Mouse (Mus musculus) urinary bladder, adult 2 months (tissue): ENCODE data around the gene Nhlh1. TPM values are rescaled to one million over a fixed set of nuclear protein-coding genes. Genes with fewer than 3 reads are reported as not detected.

ENCODE experiments used
- DNase-seq: peaks from one replicate; pipeline ENCODE4 v3.0.0; 2022; ENCODE audit warnings: low spot score
- polyA plus RNA-seq: library from polyadenylated mRNA; depleted of rRNA; stranded (reverse); fragments of >200 nt; gene quantifications from 2 replicates; pipeline ENCODE4 v1.2.3, GENCODE M21; 2012; rRNA removed

Gene Nhlh1
- polyA plus RNA-seq, 1 experiment, result not detected

DNA sequence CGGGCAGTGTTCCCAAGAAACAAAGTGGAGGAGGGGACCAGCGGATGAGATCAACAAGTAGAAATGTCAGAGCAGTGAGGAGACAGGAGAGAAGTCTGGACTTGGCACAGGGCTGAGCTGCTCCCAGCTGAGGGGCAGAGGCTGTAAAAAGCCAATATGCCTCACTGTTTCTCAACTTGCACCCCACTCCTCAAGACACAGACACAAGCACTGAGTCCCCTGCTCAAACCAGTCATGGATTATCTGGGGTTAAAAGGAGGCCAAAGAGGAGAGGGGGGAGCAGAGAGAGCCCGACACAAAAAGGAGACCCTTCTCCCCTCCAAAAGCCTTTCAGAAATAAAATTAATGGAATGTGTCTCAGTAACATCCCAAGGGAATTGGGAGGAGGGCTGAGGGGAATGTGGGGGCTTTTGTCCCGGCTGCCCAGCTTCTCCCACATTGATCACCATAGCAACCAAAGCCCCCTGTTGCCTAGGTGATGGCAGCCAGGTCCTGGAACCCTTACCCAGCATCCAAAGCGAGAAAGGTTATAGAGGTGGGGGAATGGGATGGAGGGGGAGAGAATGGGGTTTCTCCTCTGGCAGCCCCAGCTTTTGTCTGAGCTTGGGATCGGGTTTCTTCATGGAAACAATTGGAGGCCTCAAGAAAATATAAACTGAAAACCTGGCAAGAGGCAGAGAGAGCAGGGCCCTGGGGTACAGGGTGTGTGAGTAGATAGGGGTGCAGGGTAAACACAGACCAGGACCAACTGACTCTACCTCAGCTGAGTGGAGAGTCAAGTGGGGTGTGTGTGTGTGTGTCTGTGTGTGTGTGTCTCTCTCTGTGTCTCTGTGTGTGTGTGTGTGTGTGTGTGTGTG, 40.5 kb downstream of the Nhlh1 start:
- DNase-seq, result no peak

DNA sequence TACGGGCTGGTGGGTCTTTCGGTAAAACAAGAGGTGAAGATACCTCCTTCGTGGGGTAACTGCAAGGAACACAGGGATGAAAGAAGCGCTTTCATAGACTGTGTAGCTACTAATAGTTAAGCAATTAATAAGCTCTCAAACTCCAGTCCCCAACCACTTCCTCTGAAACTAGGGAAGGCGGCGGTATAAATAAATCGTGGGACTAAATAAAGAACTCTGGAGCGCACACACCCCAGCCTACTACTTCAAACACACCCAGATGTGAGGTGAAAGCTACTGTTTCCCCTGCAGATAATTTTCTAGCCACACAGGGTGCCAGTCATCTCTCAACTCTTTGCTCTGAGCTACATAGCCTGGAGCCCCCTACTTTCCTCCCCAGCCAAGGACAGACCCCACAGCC, 41.3 kb downstream of the Nhlh1 start:
- no peak for DNase-seq

DNA sequence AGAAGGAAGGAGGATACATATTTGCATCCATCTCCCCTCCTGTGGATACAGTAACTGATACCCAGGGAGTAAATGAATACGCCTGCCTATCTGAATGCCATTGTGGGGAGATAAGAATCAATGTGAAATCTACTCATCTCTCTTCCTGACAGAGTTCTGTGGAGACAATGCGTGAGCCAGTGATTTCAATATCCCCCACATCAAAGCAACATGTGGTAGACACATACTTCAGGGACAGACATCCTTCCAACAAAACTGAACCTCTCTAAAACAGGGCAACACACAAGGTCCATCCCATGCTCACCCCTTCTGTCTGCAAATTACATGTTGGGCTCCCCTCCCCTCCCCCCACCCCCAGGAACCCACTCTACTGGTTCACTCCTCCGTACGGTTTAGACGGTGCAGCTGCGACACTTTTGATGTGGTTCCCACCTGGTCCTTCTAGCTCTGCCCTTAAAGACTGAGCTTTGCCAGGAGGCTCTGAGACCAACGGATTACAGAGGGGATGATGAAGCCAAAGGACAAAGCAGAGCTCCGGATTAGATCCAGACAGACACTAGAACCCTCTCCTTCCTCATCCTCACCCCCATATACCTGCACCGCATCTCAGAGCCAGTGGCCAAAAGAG, 41.9 kb downstream of the Nhlh1 start:
- DNase-seq, result no peak

DNA sequence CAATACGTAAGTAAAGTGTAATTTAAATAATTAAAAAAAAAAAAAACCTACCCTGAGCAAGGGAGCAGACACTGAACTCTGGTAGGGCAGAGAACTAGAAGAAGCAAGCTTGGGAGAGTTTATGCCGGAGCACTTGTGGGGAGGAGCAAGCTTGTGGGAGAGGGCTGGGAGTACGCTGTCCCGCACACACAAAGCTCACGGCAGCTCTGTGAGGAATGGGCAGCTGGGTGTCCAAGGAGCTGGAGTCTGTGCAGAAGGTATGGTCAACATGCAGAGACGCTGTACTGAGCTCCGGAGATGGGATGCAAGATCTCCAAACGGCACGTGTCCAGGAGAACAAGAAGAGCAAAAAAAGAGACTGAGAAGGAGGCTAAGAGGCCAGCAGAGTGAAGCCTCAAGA, 42.6 kb downstream of the Nhlh1 start:
- DNase-seq, result no peak

DNA sequence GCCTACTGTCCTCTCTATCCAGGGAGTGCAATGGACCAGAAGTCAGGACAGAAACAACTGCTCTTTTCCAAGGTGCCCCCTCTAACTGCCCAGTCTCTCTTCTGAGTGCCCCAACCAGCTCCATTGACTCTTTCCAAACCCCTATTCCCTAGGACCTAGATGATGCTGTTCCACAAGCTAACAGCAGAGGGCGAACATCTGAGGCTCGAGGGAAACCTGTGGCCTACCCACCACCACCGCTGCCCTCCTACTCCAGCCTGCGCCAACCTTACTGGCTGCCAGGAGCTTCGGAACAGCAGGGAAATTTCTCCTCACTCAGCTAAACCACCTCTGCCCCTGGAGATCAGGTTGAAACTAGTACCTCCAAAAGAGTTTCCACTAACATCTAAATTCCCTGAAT, 45.3 kb downstream of the Nhlh1 start:
- peak; percentile 23 for DNase-seq

DNA sequence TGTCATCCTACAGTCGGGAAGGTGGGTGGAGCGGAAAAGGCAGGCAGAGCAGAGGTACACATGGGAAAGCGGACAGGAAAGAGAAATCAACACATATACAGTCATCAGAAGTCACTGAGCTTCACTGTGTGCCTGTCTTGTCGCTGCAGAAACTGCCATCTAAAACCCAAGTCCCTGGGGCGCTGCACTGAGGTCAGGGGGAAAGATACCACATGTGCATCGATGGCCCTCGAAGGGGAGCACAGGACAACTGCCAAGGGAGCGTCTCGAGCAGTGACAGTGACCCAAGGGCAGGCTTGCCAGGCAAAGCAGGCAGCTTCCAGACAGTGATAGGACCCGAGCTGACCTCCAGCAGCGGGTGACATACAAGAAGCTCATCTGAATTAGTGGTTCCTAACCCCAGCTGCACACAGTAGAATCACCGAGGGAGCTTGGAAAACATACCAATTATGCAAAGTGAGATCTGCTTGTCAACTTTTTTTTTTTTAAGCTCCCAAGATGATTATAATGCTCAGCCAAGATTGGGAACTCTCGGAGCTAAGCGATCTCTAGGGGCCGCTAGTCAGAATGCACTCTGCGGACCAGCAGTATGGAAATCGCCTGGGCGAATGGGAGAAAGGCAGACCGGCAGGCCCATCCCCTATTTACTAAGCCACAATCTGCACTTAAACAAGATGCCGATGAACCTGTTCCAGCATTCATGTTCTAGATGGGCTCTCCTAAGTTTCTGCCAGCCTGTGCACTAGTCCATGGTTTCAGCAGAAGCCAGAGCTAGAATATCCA, 47.1 kb downstream of the Nhlh1 start:
- no peak for DNase-seq

DNA sequence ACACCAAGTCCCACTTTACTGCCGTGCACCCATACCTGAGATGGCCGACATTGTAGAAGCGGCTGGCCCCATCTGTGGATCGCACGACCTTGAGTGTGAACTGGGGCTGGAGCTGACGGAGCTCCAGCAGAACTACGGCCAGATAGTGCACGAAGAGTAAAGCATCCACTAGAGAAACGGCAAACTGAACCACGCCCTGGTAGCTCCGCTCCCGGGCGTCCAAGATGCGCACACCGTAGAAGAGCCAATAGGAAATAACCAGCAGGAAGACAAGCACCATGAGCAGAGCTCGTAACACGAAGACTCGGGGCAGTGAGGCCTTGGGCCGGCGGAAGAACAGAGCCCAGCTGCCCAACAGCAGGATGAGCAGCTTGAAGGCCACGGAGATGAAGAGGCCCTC, 48.0 kb downstream of the Nhlh1 start:
- DNase-seq, result no peak

DNA sequence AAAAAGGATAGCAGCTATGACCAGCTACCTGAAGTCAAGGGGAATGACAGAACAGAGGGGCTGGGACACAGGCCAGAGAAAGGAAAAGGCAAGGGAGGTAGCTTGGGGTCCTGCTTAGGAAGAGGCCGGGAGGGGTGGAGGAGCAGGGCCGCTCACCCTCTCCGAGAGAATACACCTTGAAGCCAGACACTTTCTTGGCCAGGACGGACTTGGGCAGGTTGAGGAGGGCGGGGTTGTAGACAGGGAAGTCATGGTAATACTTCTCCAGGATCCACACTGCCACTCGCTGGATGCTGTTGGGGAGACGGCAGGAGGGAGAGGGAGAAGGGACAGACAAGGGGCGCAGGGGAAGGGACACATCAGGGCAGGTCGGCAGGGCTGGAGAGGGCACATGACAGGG, 49.0 kb downstream of the Nhlh1 start:
- DNase-seq, result no peak

DNA sequence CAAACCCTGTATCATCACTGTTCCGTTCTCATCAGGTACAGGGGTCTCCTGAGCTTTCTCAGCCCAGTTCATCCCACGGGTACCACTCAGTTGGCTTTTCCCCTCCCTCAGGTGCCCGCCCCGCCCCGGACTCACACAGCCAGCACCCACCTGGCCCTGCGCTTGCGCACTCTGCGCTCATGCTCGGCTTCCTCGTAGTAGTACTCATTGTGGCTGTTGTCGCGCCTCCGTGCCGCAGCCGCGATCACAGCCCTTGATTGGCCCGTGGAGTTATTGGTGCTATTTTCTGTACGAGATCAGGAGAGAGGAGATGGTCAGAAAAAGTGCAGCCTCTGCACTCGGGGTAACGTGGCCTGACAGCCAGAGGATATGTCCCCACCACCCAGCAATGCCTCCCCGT, 49.6 kb downstream of the Nhlh1 start:
- DNase-seq, result no peak

Other genes with a start within 250 kb of the Nhlh1 start
- gene Cd84, start 217.9 kb downstream of the Nhlh1 start, polyA plus RNA-seq, result 5.1 and 5.6 TPM in 2 replicates
- 0.28 TPM in 2 replicates for gene Gm10521, start 161.9 kb downstream of the Nhlh1 start, polyA plus RNA-seq
- gene Slamf6, start 140.1 kb downstream of the Nhlh1 start, polyA plus RNA-seq, result 0.43 and 0.70 TPM in 2 replicates
- gene Vangl2, start 29.1 kb downstream of the Nhlh1 start, polyA plus RNA-seq, result 3.7 and 6.4 TPM in 2 replicates
- 84.9 and 135 TPM in 2 replicates for gene Copa, start 25.0 kb upstream of the Nhlh1 start, polyA plus RNA-seq
- gene Ncstn, start 25.2 kb upstream of the Nhlh1 start, polyA plus RNA-seq, result 94.8 and 100.0 TPM in 2 replicates
- 89.4 and 89.6 TPM in 2 replicates for gene Pex19, start 69.2 kb upstream of the Nhlh1 start, polyA plus RNA-seq
- gene Dcaf8, start 90.5 kb upstream of the Nhlh1 start, polyA plus RNA-seq, result 115 and 118 TPM in 2 replicates
- 165 and 166 TPM in 2 replicates for gene Pea15a, start 149.2 kb upstream of the Nhlh1 start, polyA plus RNA-seq
- 3.2 and 3.3 TPM in 2 replicates for gene Casq1, start 162.3 kb upstream of the Nhlh1 start, polyA plus RNA-seq
- not detected in 2 replicates for gene Atp1a4, start 200.8 kb upstream of the Nhlh1 start, polyA plus RNA-seq
- 54.7 and 60.0 TPM in 2 replicates for gene Igsf8, start 204.1 kb upstream of the Nhlh1 start, polyA plus RNA-seq
- 44.1 and 57.0 TPM in 2 replicates for gene Atp1a2, start 240.5 kb upstream of the Nhlh1 start, polyA plus RNA-seq